Mouse (Mus musculus) kidney, embryonic 14.5 days (tissue): ENCODE results near the gene Hspg2. TPM values are rescaled to one million over a fixed set of nuclear protein-coding genes. Genes with fewer than 3 reads are reported as not detected.

ENCODE experiments used
- ATAC-seq: fragments of 200-750 bp; cut with Nextera tagmentation; 2 replicates; pipeline ENCODE4 v1.8.0; 2017; ENCODE audit warnings: moderate number of reproducible peaks, mild to moderate bottlenecking, moderate TSS enrichment, moderate library complexity; ENCODE audit not compliant: low FRiP score, low TSS enrichment
- H3K27ac ChIP-seq: fragments of 300-500 bp; sonication (generic); 2 replicates; pipeline ENCODE4 v1.5.1; 2014; ENCODE audit warnings: low read depth, mild to moderate bottlenecking, low read length, moderate library complexity, mixed read lengths
- H3K27me3 ChIP-seq: fragments of 300-500 bp; sonication (generic); 2 replicates; pipeline ENCODE4 v1.6.1; 2014; ENCODE audit warnings: mild to moderate bottlenecking, low read length; ENCODE audit not compliant: control insufficient read depth, insufficient read depth
- H3K36me3 ChIP-seq: fragments of 300-500 bp; sonication (generic); 2 replicates; pipeline ENCODE4 v1.6.1; 2014; ENCODE audit warnings: low read length, mixed read lengths; ENCODE audit not compliant: control insufficient read depth, insufficient read depth
- H3K4me1 ChIP-seq: fragments of 300-500 bp; sonication (generic); 2 replicates; pipeline ENCODE4 v1.6.1; 2014; ENCODE audit warnings: low read length, mixed read lengths; ENCODE audit not compliant: control insufficient read depth, insufficient read depth
- H3K4me2 ChIP-seq: fragments of 300-500 bp; sonication (generic); replicated peaks from 2 replicates; pipeline ENCODE4 v1.6.1; 2014; ENCODE audit warnings: low read depth, mild to moderate bottlenecking, low read length
- H3K4me3 ChIP-seq: fragments of 300-500 bp; sonication (generic); 2 replicates; pipeline ENCODE4 v1.5.1; 2014; ENCODE audit warnings: mild to moderate bottlenecking, low read length
- H3K9ac ChIP-seq: fragments of 300-500 bp; sonication (generic); 2 replicates; pipeline ENCODE4 v1.6.1; 2014; ENCODE audit warnings: low read depth, mild to moderate bottlenecking, low read length, moderate library complexity
- H3K9me3 ChIP-seq: fragments of 300-500 bp; sonication (generic); 2 replicates; pipeline ENCODE4 v1.6.1; 2016; ENCODE audit warnings: low read length; ENCODE audit not compliant: control insufficient read depth
- WGBS: fragments of 180-500 bp; shearing (Covaris S2); extraction: QIAGEN DNeasy Blood & Tissue Kit; methylation state at CpG from one replicate; pipeline ENCODE4 v1.1.7; 2014; 5-methylcytosine and 5-hydroxymethylcytosine counted together
- polyA plus RNA-seq: library from polyadenylated mRNA; unstranded; fragments of >200 nt; fragmentation: Nextera tagmentation; extraction: Ambion mirVana; gene quantifications from 2 replicates; pipeline ENCODE4 v1.2.1, GENCODE M21; 2014

Hspg2 gene
- polyA plus RNA-seq, 1 experiment from 2014 or later = 56.2 TPM

DNA sequence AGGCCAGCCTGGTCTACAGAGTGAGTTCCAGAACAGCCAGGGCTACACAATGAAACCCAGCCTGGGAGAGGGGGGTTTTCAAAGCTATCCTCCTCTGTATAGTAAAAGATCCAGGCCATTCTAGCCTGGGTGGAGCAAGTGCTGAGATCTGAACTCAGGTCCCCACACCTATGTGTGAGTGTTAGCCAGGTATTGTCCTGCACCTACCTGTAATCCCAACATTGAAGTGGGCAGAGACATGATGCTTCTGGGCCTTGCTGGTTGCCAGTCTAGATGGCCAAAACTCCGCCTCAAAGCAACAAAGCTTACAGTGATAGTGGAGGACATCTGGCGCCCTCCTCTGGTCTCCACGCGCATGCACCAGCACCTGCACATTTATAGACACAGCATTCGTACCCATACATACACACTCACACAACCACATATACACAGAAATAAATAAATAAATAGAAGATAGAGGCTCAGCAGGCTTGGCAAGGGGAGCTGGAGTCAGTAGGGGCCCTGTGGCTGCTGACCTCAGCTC lies 77.5 kb downstream of the Hspg2 start:
- WGBS = 73% methylated on average over 5 of the region's 5 CpGs
- no peak overlapping the region for H3K27ac ChIP-seq
- H3K9ac ChIP-seq = no peak overlapping the region
- H3K4me3 ChIP-seq = no peak overlapping the region
- no peaks in the 10 kb centered on the region for H3K4me1 ChIP-seq
- H3K36me3 ChIP-seq = peaks cover 99% of the 10 kb centered on the region
- no peaks in the 10 kb centered on the region for H3K9me3 ChIP-seq
- no peaks in the 10 kb centered on the region for H3K27me3 ChIP-seq
- H3K4me2 ChIP-seq = no peak overlapping the region
- ATAC-seq = no peak

DNA sequence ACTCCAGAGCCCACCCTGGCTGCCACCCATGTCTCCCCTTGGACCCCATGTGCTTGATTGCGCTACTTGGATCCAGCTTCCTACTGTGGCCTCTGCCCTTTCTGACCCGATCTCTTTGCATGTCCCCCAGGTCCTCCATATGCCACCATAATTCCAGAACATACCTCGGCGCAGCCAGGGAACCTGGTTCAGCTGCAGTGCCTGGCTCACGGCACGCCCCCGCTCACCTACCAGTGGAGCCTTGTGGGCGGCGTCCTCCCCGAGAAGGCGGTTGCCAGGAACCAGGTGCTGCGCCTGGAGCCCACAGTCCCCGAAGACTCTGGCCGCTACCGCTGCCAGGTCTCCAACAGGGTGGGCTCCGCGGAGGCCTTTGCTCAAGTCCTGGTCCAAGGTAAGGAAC lies 84.9 kb downstream of the Hspg2 start:
- H3K4me3 ChIP-seq = no peak overlapping the region
- no peaks in the 10 kb centered on the region for H3K27me3 ChIP-seq
- H3K36me3 ChIP-seq = peaks cover 96% of the 10 kb centered on the region
- WGBS = 94% methylated on average over 17 of the region's 17 CpGs
- no peak overlapping the region for H3K27ac ChIP-seq
- H3K4me1 ChIP-seq = 0 out of 2 replicates have a peak, but pooled peaks cover 5% of the 10 kb centered on the region
- no peak overlapping the region for H3K4me2 ChIP-seq
- H3K9me3 ChIP-seq = no peaks in the 10 kb centered on the region
- no peak overlapping the region for H3K9ac ChIP-seq
- ATAC-seq = no peak

DNA sequence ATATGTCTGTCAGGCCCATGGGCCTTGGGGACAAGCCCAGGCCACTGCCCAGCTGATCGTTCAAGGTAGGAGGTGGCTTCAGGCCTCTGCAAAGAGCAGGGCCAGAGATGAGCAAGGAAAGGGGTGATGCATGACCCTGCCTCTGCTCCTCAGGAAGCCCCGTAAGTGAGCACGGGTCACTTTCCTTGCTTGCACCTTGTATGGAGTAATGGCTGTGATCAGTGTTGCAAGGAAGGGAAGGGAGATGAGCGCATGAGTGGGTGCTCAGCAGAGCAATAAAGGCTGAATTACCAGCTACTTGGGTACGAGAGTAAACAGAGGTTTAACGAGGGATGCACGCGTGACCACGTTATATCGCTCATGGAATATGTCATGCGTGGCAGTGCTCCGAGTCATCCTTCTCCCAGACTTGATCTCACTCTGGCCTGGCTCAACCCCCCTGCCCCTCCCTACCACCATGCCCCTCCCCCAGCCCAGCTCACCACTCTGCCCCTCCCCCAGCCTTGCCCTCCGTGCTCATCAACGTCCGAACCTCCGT lies 88.2 kb downstream of the Hspg2 start:
- H3K4me1 ChIP-seq = 0 out of 2 replicates have a peak, but pooled peaks cover 5% of the 10 kb centered on the region
- 47% methylated on average over 16 of the region's 16 CpGs for WGBS
- no peak overlapping the region for H3K9ac ChIP-seq
- no peak overlapping the region for H3K27ac ChIP-seq
- H3K4me2 ChIP-seq = no peak overlapping the region
- H3K27me3 ChIP-seq = no peaks in the 10 kb centered on the region
- H3K4me3 ChIP-seq = no peak overlapping the region
- ATAC-seq = peak; percentile 85
- H3K36me3 ChIP-seq = peaks cover 83% of the 10 kb centered on the region
- no peaks in the 10 kb centered on the region for H3K9me3 ChIP-seq

DNA sequence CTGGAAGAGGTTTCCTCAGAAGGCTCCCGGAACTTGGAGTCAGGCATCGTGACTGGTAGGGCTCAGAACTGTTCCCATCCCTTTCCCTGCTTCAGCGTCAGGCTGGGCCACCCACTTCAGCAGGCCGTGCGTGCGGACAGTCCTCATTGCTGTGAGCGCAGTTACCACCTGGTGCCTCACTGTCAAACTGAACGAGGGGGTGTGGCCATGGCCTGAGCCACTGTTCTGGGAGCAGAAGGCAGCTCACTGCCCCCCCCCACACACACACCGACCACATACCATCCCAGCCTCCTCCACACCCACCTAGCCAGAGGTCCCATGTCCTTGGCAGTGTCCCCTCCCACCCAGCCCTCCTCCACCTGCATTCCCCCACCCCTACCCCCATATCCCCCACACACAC lies 101.3 kb downstream of the Hspg2 start:
- H3K9me3 ChIP-seq = no peaks in the 10 kb centered on the region
- ATAC-seq = peak; percentile 36; the same call in 1 of the 2 replicates
- peaks cover 49% of the 10 kb centered on the region for H3K36me3 ChIP-seq
- H3K27me3 ChIP-seq = no peaks in the 10 kb centered on the region
- H3K4me1 ChIP-seq = no peaks in the 10 kb centered on the region
- H3K9ac ChIP-seq = no peak overlapping the region
- 52% methylated on average over 9 of the region's 9 CpGs for WGBS
- H3K4me2 ChIP-seq = no peak overlapping the region
- no peak overlapping the region for H3K4me3 ChIP-seq
- no peak overlapping the region for H3K27ac ChIP-seq

DNA sequence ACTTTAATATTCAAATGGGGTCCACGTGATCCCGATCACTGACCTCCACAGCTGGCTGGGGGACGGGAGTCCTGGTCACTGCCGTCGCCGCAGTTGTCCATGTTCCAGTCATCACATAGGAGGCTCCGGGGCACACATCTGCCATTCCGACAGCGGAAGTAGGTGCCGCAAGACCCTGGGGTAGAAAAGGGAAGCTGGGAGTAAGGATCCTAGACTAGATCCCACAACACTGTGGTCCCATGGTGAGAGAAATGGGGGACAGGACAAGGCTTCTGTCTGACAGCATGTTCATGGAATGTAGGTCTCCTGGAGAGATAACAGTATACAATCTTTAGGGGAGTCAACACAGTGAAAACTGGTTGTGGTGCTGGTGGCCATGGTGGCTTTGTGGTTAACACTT lies 105.9 kb downstream of the Hspg2 start, which contains the start of gene Ldlrad2:
TSS of gene Ldlrad2 (minus strand) at position 101 of the 400 bp plus-strand sequence.
- ATAC-seq = no peak
- H3K9me3 ChIP-seq = no peaks in the 10 kb centered on the region
- H3K27ac ChIP-seq = no peak within 1 kb of the TSS
- H3K4me1 ChIP-seq = no peaks in the 10 kb centered on the region; the same call in 1 of the 2 replicates
- peaks cover 16% of the 10 kb centered on the region for H3K36me3 ChIP-seq
- no peak within 1 kb of the TSS for H3K4me2 ChIP-seq
- H3K9ac ChIP-seq = no peak within 1 kb of the TSS
- WGBS = 87% methylated on average over 10 of the region's 10 CpGs
- 0 out of 2 replicates have a peak, but pooled peaks cover 5% of the 10 kb centered on the region for H3K27me3 ChIP-seq
- no peak within 1 kb of the TSS for H3K4me3 ChIP-seq

DNA sequence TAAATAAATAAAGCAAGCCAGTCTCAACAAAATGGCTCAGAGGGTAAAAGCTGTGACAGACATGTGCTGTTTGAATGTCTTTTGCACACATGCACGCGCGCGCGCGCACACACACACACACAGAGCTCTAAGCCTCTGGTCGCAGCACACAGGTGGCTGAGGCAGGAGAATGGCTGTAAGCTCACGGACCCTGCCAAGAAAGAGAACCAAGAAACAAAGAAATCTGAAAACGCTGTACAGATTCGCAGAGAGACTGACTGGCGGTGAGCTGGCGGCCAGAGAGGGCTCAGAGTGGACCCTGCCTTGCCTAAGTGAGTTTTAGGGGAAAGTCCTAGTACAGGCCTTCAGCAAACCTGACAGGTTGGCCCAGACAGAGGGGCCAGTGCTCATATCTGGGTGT lies 108.9 kb downstream of the Hspg2 start:
- Histone ChIP-seq H3K9me3 (no peaks in the 10 kb centered on the region), H3K27me3 (0 out of 2 replicates have a peak, but pooled peaks cover 5% of the 10 kb centered on the region), H3K4me1 (no peaks in the 10 kb centered on the region; the same call in 1 of the 2 replicates), H3K4me3 (no peak overlapping the region), H3K9ac (no peak overlapping the region), H3K36me3 (no peaks in the 10 kb centered on the region), H3K4me2 (no peak overlapping the region), H3K27ac (no peak overlapping the region)
- no peak for ATAC-seq
- 95% methylated on average over 12 of the region's 12 CpGs for WGBS

DNA sequence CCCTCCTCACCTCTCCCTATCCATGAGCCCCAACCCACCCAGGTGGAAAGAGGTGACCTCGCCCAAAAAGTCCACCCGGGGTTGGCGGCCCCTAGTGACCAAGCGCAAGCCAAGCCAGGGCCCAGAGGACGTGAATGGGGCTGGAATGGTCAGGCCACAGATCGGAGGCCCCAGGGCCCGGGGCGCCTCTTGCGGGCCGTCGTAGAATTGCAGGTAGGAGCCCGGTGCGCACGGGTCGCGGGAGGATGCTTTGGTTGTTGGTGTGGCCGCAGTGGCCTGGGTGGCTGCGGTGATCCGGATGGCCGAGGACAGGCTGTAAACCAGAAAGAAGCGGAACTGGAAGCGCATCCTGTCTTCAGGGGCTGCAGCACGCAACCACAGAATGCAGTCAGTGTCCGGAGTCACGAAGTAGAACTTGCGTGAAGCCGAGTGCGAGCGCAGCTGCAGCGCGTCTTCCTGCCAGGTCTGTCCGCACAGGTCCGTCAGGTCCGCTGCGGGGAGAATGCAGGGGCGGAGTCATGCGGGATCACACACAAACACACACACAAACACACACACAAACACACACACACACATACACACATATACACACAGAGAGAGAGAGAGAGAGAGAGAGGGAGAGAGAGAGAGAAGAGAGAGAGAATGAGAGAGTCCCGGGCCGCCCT lies 109.7 kb downstream of the Hspg2 start:
- peak; percentile 77 for ATAC-seq
- peak overlapping the region; percentile 34; the same call in 1 of the 2 replicates for H3K9ac ChIP-seq
- no peaks in the 10 kb centered on the region for H3K36me3 ChIP-seq
- H3K4me3 ChIP-seq = peak overlapping the region; percentile 33
- H3K4me2 ChIP-seq = peak overlapping the region; percentile 64
- H3K27me3 ChIP-seq = 0 out of 2 replicates have a peak, but pooled peaks cover 5% of the 10 kb centered on the region
- H3K9me3 ChIP-seq = no peaks in the 10 kb centered on the region
- no peaks in the 10 kb centered on the region; the same call in 1 of the 2 replicates for H3K4me1 ChIP-seq
- 4% methylated on average over 39 of the region's 39 CpGs for WGBS
- no peak overlapping the region for H3K27ac ChIP-seq

DNA sequence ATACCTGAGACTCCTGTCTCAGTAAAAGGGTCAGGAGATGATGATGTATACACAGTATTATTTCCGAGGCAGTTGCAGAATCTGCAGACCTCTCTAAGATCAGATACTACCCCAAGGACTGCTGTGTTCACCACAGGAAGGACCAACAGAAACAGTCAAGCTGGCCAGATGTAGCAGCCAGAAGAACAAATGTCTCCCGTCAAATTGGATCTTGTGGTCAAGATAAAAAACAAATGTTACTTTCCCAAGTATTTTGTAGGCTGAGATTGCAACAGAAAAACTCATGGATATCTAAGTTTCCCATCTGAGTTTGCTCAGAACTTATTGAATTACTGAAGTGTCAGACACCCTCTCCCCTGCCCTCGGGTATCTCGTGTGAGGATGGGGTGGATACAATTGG lies 111.2 kb downstream of the Hspg2 start:
- Histone ChIP-seq H3K4me1 (no peaks in the 10 kb centered on the region; the same call in 1 of the 2 replicates), H3K4me3 (no peak overlapping the region), H3K9ac (no peak overlapping the region), H3K27me3 (0 out of 2 replicates have a peak, but pooled peaks cover 5% of the 10 kb centered on the region), H3K36me3 (no peaks in the 10 kb centered on the region), H3K4me2 (no peak overlapping the region), H3K27ac (no peak overlapping the region), H3K9me3 (no peaks in the 10 kb centered on the region)
- ATAC-seq = no peak
- 43% methylated on average over 4 of the region's 4 CpGs for WGBS

DNA sequence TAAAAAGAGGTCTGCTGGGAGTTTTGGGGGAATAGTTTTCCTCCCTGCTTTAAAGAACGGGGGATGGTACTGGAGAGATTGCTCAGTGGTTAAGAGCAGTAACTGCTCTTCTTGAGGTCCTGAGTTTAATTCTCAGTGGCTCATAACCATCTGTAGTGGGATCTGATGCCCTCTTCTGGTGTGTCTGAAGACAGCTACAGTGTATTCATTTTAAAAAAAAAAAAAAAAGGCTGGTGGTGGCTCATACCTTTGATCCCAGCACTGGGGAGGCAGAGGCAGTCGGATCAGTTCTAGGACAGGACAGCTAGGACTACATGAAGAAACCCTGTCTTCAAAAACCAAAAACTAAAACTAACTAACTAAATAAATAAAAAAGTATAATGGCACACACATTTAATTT lies 111.7 kb downstream of the Hspg2 start:
- H3K4me1 ChIP-seq = no peaks in the 10 kb centered on the region; the same call in 1 of the 2 replicates
- H3K27ac ChIP-seq = no peak overlapping the region
- no peak overlapping the region for H3K9ac ChIP-seq
- 79% methylated on average over 2 of the region's 2 CpGs for WGBS
- H3K4me2 ChIP-seq = no peak overlapping the region
- ATAC-seq = no peak
- H3K36me3 ChIP-seq = no peaks in the 10 kb centered on the region
- no peaks in the 10 kb centered on the region for H3K9me3 ChIP-seq
- no peak overlapping the region for H3K4me3 ChIP-seq
- H3K27me3 ChIP-seq = 0 out of 2 replicates have a peak, but pooled peaks cover 5% of the 10 kb centered on the region
